Mouse (Mus musculus) stomach, postnatal 0 days (tissue): Measurements from ENCODE around the gene Kif7. TPM values are rescaled to one million over a fixed set of nuclear protein-coding genes. Genes with fewer than 3 reads are reported as not detected.

Experiments
- ATAC-seq: fragments of 200-750 bp; cut with Nextera tagmentation; 2 replicates; pipeline ENCODE4 v1.8.0; 2017; ENCODE audit not compliant: low FRiP score, low TSS enrichment
- DNase-seq: peaks from one replicate; pipeline ENCODE4 v3.0.0-alpha.2; 2016; ENCODE audit warnings: low spot score
- H3K27ac ChIP-seq: fragments of 300-500 bp; sonication (generic); replicated peaks from 2 replicates; pipeline ENCODE4 v1.5.1; 2014; ENCODE audit warnings: mild to moderate bottlenecking, control low read depth
- H3K27me3 ChIP-seq: fragments of 300-500 bp; sonication (generic); 2 replicates; pipeline ENCODE4 v1.6.1; 2014; ENCODE audit warnings: low read length; ENCODE audit not compliant: control insufficient read depth, insufficient read depth
- H3K36me3 ChIP-seq: fragments of 300-500 bp; sonication (generic); 2 replicates; pipeline ENCODE4 v1.6.1; 2014; ENCODE audit warnings: low read length, mixed read lengths; ENCODE audit not compliant: control insufficient read depth, insufficient read depth
- H3K4me1 ChIP-seq: fragments of 300-500 bp; sonication (generic); replicated peaks from 2 replicates; pipeline ENCODE4 v1.6.1; 2014; ENCODE audit warnings: antibody characterized with exemption; ENCODE audit not compliant: control insufficient read depth, insufficient read depth
- H3K4me2 ChIP-seq: fragments of 300-500 bp; sonication (generic); replicated peaks from 2 replicates; pipeline ENCODE4 v1.6.1; 2014; ENCODE audit warnings: low read depth, mild to moderate bottlenecking, control low read depth, moderate library complexity
- H3K4me3 ChIP-seq: fragments of 300-500 bp; sonication (generic); 2 replicates; pipeline ENCODE4 v1.5.1; 2014; ENCODE audit warnings: low read depth, low read length, control low read depth
- H3K9ac ChIP-seq: fragments of 300-500 bp; sonication (generic); 2 replicates; pipeline ENCODE4 v1.6.1; 2014; ENCODE audit warnings: mild to moderate bottlenecking, low read length, control low read depth, mixed read lengths
- H3K9me3 ChIP-seq: fragments of 300-500 bp; sonication (generic); 2 replicates; pipeline ENCODE4 v1.6.1; 2016; ENCODE audit warnings: low read length; ENCODE audit not compliant: control insufficient read depth
- CTCF ChIP-seq: IDR thresholded peaks from 2 replicates; pipeline ENCODE4 v1.5.1; 2016; ENCODE audit warnings: antibody characterized with exemption, low read depth, mild to moderate bottlenecking, moderate library complexity
- EP300 ChIP-seq: optimal IDR thresholded peaks from 2 replicates; pipeline ENCODE3; 2016; ENCODE audit warnings: antibody characterized with exemption
- WGBS: fragments of 180-500 bp; shearing (Covaris S2); extraction: QIAGEN DNeasy Blood & Tissue Kit; methylation state at CpG from one replicate; pipeline ENCODE4 v1.1.7; 2014; 5-methylcytosine and 5-hydroxymethylcytosine counted together
- polyA plus RNA-seq: library from polyadenylated mRNA; unstranded; fragments of >200 nt; fragmentation: Nextera tagmentation; extraction: Ambion mirVana; gene quantifications from 2 replicates; pipeline ENCODE4 v1.2.1, GENCODE M21; 2015

The Kif7 gene
- polyA plus RNA-seq, result 1.1 and 1.2 TPM in 2 replicates

- WGBS, result under 1% methylated on average over 50 of the region's 55 CpGs
- DNase-seq, result peak; percentile 87
Measured at GRCm38 (mm10) chr7:79715187-79715981, at the start of gene Kif7. Gene Kif7, minus strand, starts transcription at chr7:79715720.

GRCm38 (mm10) chr7:79762106-79762505, 46.6 kb upstream of the Kif7 start:
- no peak for TF ChIP-seq CTCF
- no peak for TF ChIP-seq EP300
- H3K4me2 ChIP-seq, result no peak overlapping the region
- DNase-seq (no peak), ATAC-seq (no peak; the same call in 1 of the 2 replicates)
- no peak overlapping the region for H3K9ac ChIP-seq
- WGBS, result 64% methylated on average over 8 of the region's 8 CpGs
- H3K27me3 ChIP-seq, result no peaks in the 10 kb centered on the region
- H3K4me3 ChIP-seq, result no peak overlapping the region
- no peaks in the 10 kb centered on the region for H3K36me3 ChIP-seq
- H3K4me1 ChIP-seq, result no peaks in the 10 kb centered on the region
- H3K9me3 ChIP-seq, result no peaks in the 10 kb centered on the region
- H3K27ac ChIP-seq, result no peak overlapping the region

More at GRCm38 (mm10) chr7:79715187-79715981, at the start of gene Kif7:
- Histone ChIP-seq H3K27ac (no peak within 1 kb of the TSS), H3K4me3 (peak within 1 kb of the TSS; percentile 71), H3K27me3 (no peaks in the 10 kb centered on the region), H3K4me1 (no peaks in the 10 kb centered on the region), H3K36me3 (no peaks in the 10 kb centered on the region), H3K9ac (peak within 1 kb of the TSS; percentile 73), H3K4me2 (peak within 1 kb of the TSS; percentile 85), H3K9me3 (no peaks in the 10 kb centered on the region)
- ATAC-seq, result peak; percentile 93
- TF ChIP-seq CTCF, result no peak
- TF ChIP-seq EP300, result no peak

- no peak overlapping the region for H3K4me3 ChIP-seq
- 71% methylated on average over 5 of the region's 5 CpGs for WGBS
- DNase-seq (no peak), ATAC-seq (no peak)
- H3K27ac ChIP-seq, result no peak overlapping the region
- H3K9ac ChIP-seq, result no peak overlapping the region
- H3K9me3 ChIP-seq, result no peaks in the 10 kb centered on the region
- no peak overlapping the region for H3K4me2 ChIP-seq
- no peaks in the 10 kb centered on the region for H3K36me3 ChIP-seq
- TF ChIP-seq CTCF, result no peak
- no peak for TF ChIP-seq EP300
- H3K4me1 ChIP-seq, result no peaks in the 10 kb centered on the region
- H3K27me3 ChIP-seq, result no peaks in the 10 kb centered on the region
Measured at GRCm38 (mm10) chr7:79761124-79761876, 45.8 kb upstream of the Kif7 start.

- no peak overlapping the region for H3K27ac ChIP-seq
- H3K36me3 ChIP-seq, result no peaks in the 10 kb centered on the region
- H3K4me2 ChIP-seq, result no peak overlapping the region
- no peak overlapping the region for H3K4me3 ChIP-seq
- no peak for TF ChIP-seq EP300
- TF ChIP-seq CTCF, result no peak
- H3K27me3 ChIP-seq, result no peaks in the 10 kb centered on the region
- ATAC-seq, result no peak
- H3K4me1 ChIP-seq, result no peaks in the 10 kb centered on the region
- no peak overlapping the region for H3K9ac ChIP-seq
- H3K9me3 ChIP-seq, result no peaks in the 10 kb centered on the region
- no peak for DNase-seq
Measured at GRCm38 (mm10) chr7:79759766-79760165, 44.2 kb upstream of the Kif7 start.

- ATAC-seq (no peak), DNase-seq (no peak)
- Histone ChIP-seq H3K9me3 (no peaks in the 10 kb centered on the region), H3K27me3 (no peaks in the 10 kb centered on the region), H3K27ac (no peak overlapping the region), H3K4me2 (no peak overlapping the region), H3K9ac (no peak overlapping the region), H3K4me1 (no peaks in the 10 kb centered on the region), H3K36me3 (no peaks in the 10 kb centered on the region), H3K4me3 (no peak overlapping the region)
- whole genome bisulfite sequencing, result 37% methylated on average over 6 of the region's 6 CpGs
- TF ChIP-seq CTCF (no peak), EP300 (no peak)
Measured at GRCm38 (mm10) chr7:79758176-79758575, 42.7 kb upstream of the Kif7 start.

- TF ChIP-seq EP300 (no peak), CTCF (peak; percentile 49)
- DNase-seq (no peak), ATAC-seq (0 out of 2 replicates have a peak, but pooled peaks have one; percentile 21)
- WGBS, result 36% methylated on average over 2 of the region's 2 CpGs
- Histone ChIP-seq H3K4me1 (no peaks in the 10 kb centered on the region), H3K27ac (no peak overlapping the region), H3K4me3 (no peak overlapping the region), H3K9me3 (no peaks in the 10 kb centered on the region), H3K4me2 (no peak overlapping the region), H3K9ac (no peak overlapping the region), H3K27me3 (no peaks in the 10 kb centered on the region), H3K36me3 (no peaks in the 10 kb centered on the region)
Measured at GRCm38 (mm10) chr7:79756334-79756733, 40.8 kb upstream of the Kif7 start.
